Mouse (Mus musculus): ENCODE results near the gene Flt4.

DNA sequence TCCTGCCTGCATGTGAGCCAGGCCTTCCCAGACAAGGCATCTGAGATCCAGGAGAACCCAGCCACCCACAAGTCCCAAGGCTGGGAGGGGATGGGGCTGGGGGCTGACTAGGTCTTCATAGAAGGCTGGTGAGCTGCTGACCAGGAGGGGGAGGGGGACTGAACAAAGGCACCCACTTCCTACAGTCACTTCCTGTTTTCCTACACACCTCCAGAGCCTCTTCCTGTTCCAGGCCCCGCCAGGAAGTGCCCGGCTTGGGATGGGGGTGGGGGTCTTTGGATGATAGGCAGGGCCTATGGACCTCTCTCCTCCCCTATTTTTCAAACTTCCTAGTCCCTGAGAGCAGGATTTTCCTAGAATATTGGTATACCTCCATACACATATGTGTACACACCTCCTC is 23.2 kb downstream of the Flt4 start:
- TF ChIP-seq POLR2A (IDR thresholded peaks at IDR 0.05; ENCODE audit: low read depth, low read length) (no peak), E2F4 (IDR thresholded peaks at IDR 0.05; ENCODE audit: insufficient replicate concordance, low read depth, low read length) (no peak), CTCF (conservative IDR thresholded peaks at IDR 0.05 in 1 of 2, IDR thresholded peaks at IDR 0.05 in 1 of 2; ENCODE audit: low read depth in 2 of 2, low read length in 2 of 2) (no peak), GABPA (IDR thresholded peaks at IDR 0.05; ENCODE audit: insufficient replicate concordance, low read depth, low read length) (no peak), USF1 (IDR thresholded peaks at IDR 0.05; ENCODE audit: low read depth, low read length) (no peak), RCOR1 (conservative IDR thresholded peaks at IDR 0.05; ENCODE audit: low read depth, low read length) (no peak)
